Mouse (Mus musculus) liver, embryonic 16.5 days (tissue): ENCODE results near the gene Fryl. TPM values are rescaled to one million over a fixed set of nuclear protein-coding genes. Genes with fewer than 3 reads are reported as not detected.

Experiments
- ATAC-seq: fragments of 200-750 bp; cut with Nextera tagmentation; 2 replicates; pipeline ENCODE4 v1.8.0; 2017; ENCODE audit warnings: low read depth, mild to moderate bottlenecking, moderate number of reproducible peaks, moderate library complexity
- H3K27ac ChIP-seq: fragments of 300-500 bp; sonication (generic); 2 replicates; pipeline ENCODE4 v1.5.1; 2014; ENCODE audit warnings: mild to moderate bottlenecking, low read length
- H3K27me3 ChIP-seq: fragments of 300-500 bp; sonication (generic); 2 replicates; pipeline ENCODE4 v1.6.1; 2014; ENCODE audit warnings: low read depth, low read length, mixed read lengths; ENCODE audit not compliant: control insufficient read depth, insufficient read depth
- H3K36me3 ChIP-seq: fragments of 300-500 bp; sonication (generic); 2 replicates; pipeline ENCODE4 v1.6.1; 2014; ENCODE audit warnings: mild to moderate bottlenecking; ENCODE audit not compliant: control insufficient read depth, insufficient read depth
- H3K4me1 ChIP-seq: fragments of 300-500 bp; sonication (generic); 2 replicates; pipeline ENCODE4 v1.6.1; 2014; ENCODE audit warnings: low read depth, low read length, mixed read lengths; ENCODE audit not compliant: control insufficient read depth
- H3K4me2 ChIP-seq: fragments of 300-500 bp; sonication (generic); 2 replicates; pipeline ENCODE4 v1.6.1; 2014; ENCODE audit warnings: low read depth, low read length, mixed read lengths
- H3K4me3 ChIP-seq: fragments of 300-500 bp; sonication (generic); 2 replicates; pipeline ENCODE4 v1.5.1; 2014; ENCODE audit warnings: low read depth, mild to moderate bottlenecking, low read length
- H3K9ac ChIP-seq: fragments of 300-500 bp; sonication (generic); 2 replicates; pipeline ENCODE4 v1.6.1; 2014; ENCODE audit warnings: low read depth, low read length
- H3K9me3 ChIP-seq: fragments of 300-500 bp; sonication (generic); replicated peaks from 2 replicates; pipeline ENCODE4 v1.6.1; 2016; ENCODE audit warnings: low read length; ENCODE audit not compliant: control insufficient read depth
- WGBS: fragments of 180-500 bp; shearing (Covaris S2); extraction: QIAGEN DNeasy Blood & Tissue Kit; methylation state at CpG from one replicate; pipeline ENCODE4 v1.1.7; 2014; ENCODE audit not compliant: insufficient replicate concordance; 5-methylcytosine and 5-hydroxymethylcytosine counted together
- polyA plus RNA-seq: library from polyadenylated mRNA; unstranded; fragments of >200 nt; fragmentation: Nextera tagmentation; extraction: Ambion mirVana; gene quantifications from 2 replicates; pipeline ENCODE4 v1.2.1, GENCODE M21; 2015

Fryl gene
- 43.6 and 44.1 TPM in 2 replicates for polyA plus RNA-seq

DNA sequence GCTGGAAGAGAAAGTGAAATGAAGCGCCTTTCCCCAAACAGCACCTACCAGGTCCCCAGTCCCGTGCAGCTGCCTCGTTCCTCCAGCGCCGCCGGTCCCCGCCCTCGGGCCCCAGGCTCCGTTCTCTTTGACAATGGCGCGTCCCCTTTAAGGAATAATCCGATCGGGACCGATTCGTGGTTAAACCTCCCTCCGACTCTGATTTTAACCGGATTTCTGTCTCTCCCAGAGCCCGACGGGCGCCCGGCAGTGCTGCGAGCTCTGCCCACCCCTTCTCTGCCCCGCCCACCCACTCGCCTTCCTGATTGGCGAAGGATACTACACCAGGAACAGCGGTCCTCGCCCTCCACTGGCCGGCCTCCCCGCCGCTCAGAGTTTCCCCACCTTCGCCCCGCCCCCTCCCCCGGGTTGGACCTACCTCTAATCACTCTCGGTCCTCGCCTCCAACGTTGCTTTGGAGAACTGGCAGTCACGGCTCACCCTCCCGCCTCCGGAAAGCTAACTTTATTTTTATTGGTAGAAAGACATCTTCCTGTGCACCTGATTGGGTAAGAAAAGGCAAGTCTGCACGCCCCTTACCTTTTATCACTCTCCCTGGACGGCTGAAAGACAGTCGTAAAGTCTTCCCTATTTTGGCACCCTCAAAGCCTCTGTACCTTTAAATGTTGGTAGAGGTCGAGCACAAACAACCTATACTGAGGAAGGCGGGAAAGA is at the start of gene Fryl:
Fryl (minus strand) TSS at position 268 of the 714 bp plus-strand sequence.
- peak within 1 kb of the TSS; percentile 93 for H3K27ac ChIP-seq
- no peaks in the 10 kb centered on the region for H3K36me3 ChIP-seq
- under 1% methylated on average over 43 of the region's 44 CpGs for WGBS
- peak; percentile 97 for ATAC-seq
- H3K9ac ChIP-seq = peak within 1 kb of the TSS; percentile 91
- no peaks in the 10 kb centered on the region for H3K9me3 ChIP-seq
- peak within 1 kb of the TSS; percentile 96 for H3K4me2 ChIP-seq
- H3K4me3 ChIP-seq = peak within 1 kb of the TSS; percentile 98
- peaks cover 39% of the 10 kb centered on the region for H3K4me1 ChIP-seq
- H3K27me3 ChIP-seq = no peaks in the 10 kb centered on the region

DNA sequence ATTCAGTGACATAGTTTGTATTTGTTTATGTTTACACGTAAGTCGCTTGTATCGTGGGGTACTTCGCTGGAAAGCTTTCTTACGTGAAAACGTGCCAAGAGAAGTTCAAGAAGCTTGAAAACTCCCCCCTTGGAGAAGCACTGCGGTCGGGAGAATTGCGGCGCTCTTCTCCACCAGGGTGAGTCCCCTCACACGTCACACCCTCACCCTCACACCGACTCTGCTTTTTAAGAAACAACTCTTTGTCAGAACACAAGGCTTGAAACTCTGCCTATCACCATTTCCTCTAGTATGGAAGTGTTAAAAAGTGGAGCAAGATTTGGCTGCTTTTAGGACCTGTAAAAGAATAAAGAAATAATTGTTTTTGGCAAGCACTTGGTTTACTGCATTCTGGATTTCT is 48.1 kb upstream of the Fryl start:
- Histone ChIP-seq H3K27ac (no peak overlapping the region), H3K4me2 (no peak overlapping the region), H3K27me3 (no peaks in the 10 kb centered on the region), H3K4me1 (peaks cover 15% of the 10 kb centered on the region), H3K36me3 (peaks cover 49% of the 10 kb centered on the region), H3K4me3 (no peak overlapping the region), H3K9ac (no peak overlapping the region), H3K9me3 (no peaks in the 10 kb centered on the region)
- WGBS = 90% methylated on average over 12 of the region's 12 CpGs
- no peak for ATAC-seq

DNA sequence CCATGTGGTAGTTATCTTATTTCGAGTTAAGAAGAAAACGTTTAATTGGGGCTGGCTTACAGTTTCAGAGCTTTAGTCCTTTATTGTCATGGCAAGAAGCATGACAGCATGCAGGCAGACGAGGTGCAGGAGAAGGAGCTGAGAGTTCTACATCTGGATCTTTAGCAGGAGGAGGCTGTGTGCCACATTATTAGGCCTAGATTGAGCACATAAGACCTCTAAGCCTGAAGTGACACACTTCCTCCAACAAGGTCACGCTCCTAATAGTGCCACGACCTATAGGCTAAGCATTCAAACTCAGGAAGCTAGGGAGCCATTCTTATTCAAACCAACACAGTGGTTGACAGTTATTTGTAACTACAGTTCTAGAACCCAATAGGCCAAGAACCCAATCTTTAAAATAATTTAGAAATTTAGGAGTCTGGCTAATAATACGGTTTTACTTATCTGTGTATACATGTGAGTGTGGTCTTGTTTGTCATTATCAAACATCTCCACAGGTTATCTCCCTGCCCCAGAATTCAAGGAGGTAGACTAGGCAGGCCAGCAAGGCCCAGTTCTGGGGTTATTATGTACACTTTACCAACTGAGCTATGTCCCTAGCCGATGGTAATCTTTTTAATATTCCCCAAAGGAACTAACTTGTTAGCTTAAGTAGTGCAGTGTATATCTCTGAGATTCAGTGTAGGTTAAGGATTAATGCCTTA is 45.3 kb upstream of the Fryl start:
- peak; percentile 86 for ATAC-seq
- Histone ChIP-seq H3K4me2 (no peak overlapping the region), H3K9me3 (no peaks in the 10 kb centered on the region), H3K4me1 (peaks cover 19% of the 10 kb centered on the region), H3K36me3 (peaks cover 34% of the 10 kb centered on the region), H3K4me3 (no peak overlapping the region), H3K27me3 (no peaks in the 10 kb centered on the region), H3K27ac (peak overlapping the region; percentile 35), H3K9ac (no peak overlapping the region)
- 57% methylated on average over 7 of the region's 7 CpGs for WGBS

DNA sequence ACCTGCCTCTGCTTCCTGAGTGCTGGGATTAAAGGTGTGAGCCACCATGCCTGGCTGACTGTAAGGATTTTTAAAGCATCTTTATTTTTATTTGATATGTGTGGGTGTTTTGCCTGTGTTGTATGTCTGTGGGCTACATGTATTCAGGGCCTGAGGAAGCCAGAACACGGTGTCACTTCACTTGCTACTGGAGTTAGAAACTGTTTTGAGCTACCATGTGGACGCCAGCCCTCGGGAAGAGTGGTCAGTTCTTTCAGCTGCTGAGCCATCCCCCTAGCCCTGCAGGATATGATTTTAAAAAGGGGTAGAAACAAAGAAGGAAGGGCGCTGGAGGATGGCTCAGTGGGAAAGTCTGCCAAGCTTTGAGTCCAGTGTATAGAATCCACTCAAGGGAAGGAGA is 39.5 kb upstream of the Fryl start:
- Histone ChIP-seq H3K27ac (no peak overlapping the region), H3K4me2 (no peak overlapping the region), H3K36me3 (peaks cover 20% of the 10 kb centered on the region), H3K4me1 (peaks cover 19% of the 10 kb centered on the region), H3K9ac (no peak overlapping the region), H3K9me3 (no peaks in the 10 kb centered on the region), H3K27me3 (no peaks in the 10 kb centered on the region), H3K4me3 (no peak overlapping the region)
- 85% methylated on average over 4 of the region's 4 CpGs for WGBS
- ATAC-seq = no peak

DNA sequence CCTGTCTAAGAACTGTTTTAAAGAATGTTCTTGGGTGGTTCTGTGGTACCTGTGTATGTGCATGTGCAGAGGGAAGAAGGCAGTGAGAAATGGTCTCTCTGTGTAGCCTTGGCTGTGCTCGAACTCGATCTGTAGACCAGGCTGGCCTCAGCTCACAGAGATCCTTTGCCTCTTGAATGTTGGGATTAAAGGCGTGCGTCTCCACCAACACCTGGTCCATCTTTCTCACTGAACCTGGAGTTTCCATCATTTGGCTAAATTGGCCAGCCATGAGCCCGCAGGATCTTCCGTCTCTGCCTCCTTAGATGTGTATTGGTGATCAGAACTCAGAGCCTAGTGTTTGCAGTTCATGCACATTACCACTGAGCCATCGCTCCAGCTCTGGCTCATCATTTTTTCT is 38.6 kb upstream of the Fryl start:
- 94% methylated on average over 7 of the region's 7 CpGs for WGBS
- no peaks in the 10 kb centered on the region for H3K27me3 ChIP-seq
- no peak overlapping the region for H3K9ac ChIP-seq
- no peak overlapping the region for H3K4me3 ChIP-seq
- H3K36me3 ChIP-seq = peaks cover 20% of the 10 kb centered on the region
- no peaks in the 10 kb centered on the region for H3K9me3 ChIP-seq
- H3K4me2 ChIP-seq = no peak overlapping the region
- H3K4me1 ChIP-seq = peaks cover 19% of the 10 kb centered on the region
- no peak for ATAC-seq
- no peak overlapping the region for H3K27ac ChIP-seq

DNA sequence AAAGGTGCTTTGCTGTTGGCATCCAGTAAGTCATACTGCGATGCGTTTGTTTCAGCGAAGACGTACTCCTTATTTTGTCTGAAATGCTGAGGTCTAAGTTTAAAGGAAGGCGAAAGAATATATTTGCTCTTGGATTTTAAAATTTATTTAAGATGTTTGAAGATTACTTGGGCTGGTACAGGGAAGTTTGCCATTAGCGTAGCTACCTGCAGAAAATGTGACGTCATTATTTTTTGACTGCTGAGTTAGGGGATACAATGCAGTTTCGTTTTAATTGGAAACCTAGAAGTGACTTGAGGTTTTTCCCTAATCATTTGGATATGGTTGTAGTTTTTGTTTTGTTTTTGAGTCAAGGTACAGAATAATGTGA is 37.0 kb upstream of the Fryl start:
- peak overlapping the region; percentile 92 for H3K27ac ChIP-seq
- WGBS = 3% methylated on average over 8 of the region's 8 CpGs
- H3K4me2 ChIP-seq = peak overlapping the region; percentile 69
- peak overlapping the region; percentile 90 for H3K9ac ChIP-seq
- peaks cover 19% of the 10 kb centered on the region for H3K4me1 ChIP-seq
- ATAC-seq = no peak
- H3K9me3 ChIP-seq = no peaks in the 10 kb centered on the region
- peaks cover 16% of the 10 kb centered on the region for H3K36me3 ChIP-seq
- H3K27me3 ChIP-seq = no peaks in the 10 kb centered on the region
- H3K4me3 ChIP-seq = peak overlapping the region; percentile 83

DNA sequence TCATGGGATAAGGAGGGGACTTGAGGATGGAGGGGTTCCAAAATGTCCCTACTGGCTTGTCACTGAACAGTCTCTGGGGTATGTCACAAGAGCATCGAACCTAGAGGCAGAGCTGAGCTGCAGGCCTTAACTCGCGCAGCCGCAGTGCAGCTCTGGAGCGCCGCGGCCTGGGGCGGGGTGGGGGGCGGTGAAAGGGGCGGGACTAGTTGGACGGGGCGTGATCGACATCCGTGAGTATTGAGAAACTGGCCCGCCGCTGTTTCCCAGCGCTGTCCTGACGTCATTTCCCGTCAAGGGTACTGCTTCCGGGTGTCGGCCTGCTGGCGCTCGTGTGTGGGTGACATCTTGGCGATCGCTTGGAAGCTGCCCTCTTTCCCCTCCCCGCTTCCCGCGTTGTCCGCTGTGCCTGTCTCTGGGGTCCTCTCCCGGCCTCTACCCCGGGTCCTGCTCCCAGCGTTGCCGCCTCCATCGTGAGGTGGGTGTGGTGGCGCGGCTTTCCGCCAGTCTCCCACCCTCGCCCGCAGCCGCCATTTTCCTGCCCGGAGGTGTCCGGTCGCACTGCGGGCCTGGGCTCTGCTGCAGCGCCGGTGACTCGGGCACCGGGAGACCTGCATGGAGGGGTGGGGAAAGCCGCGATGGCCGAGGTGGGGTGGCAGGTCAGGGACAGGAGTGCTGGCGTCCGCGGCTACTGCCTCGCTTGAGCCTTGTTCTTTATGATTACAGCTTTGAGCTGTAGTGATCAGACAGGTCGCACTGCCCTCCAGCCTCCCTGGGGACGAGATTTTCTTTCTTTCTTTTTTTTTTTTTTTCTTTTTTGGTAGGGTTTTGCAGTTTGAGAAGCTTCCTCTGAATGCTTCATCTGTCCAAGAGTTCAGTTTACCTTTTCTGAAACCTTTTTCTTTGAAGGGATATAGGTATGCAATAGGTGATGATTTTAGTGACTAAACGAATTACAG is 36.4 kb upstream of the Fryl start, which contains the start of gene Ociad1:
Ociad1 (plus strand) TSS at position 283 of the 956 bp plus-strand sequence.
- no peaks in the 10 kb centered on the region for H3K9me3 ChIP-seq
- ATAC-seq = peak; percentile 99
- WGBS = under 1% methylated on average over 58 of the region's 58 CpGs
- peaks cover 13% of the 10 kb centered on the region for H3K36me3 ChIP-seq
- H3K4me3 ChIP-seq = peak within 1 kb of the TSS; percentile 83
- H3K4me1 ChIP-seq = peaks cover 19% of the 10 kb centered on the region
- H3K27me3 ChIP-seq = no peaks in the 10 kb centered on the region
- peak within 1 kb of the TSS; percentile 90 for H3K9ac ChIP-seq
- H3K27ac ChIP-seq = peak within 1 kb of the TSS; percentile 92
- H3K4me2 ChIP-seq = peak within 1 kb of the TSS; percentile 69

DNA sequence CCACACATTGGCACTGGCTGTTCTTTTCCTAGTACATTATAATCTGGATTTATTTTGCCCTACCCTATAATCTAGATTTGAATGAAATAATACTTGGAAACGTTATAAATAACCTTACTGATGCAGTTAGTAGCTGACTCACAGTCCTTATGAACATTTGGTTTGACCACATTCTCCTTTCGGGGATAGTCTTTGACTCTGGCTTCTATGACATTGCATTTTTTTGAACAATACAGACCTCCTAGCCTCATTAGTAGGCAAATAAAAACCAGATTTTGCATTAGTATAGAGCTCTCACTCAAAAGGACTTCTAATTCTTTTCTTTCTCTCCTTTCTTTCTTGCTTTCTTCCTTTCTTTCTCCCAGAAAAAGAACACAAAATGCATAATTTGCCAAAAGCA is 33.5 kb upstream of the Fryl start:
- 34% methylated on average over 2 of the region's 2 CpGs for WGBS
- H3K36me3 ChIP-seq = peaks cover 2% of the 10 kb centered on the region
- ATAC-seq = no peak
- H3K9me3 ChIP-seq = no peaks in the 10 kb centered on the region
- H3K9ac ChIP-seq = no peak overlapping the region
- H3K27me3 ChIP-seq = no peaks in the 10 kb centered on the region
- no peak overlapping the region for H3K4me2 ChIP-seq
- no peak overlapping the region for H3K27ac ChIP-seq
- no peak overlapping the region for H3K4me3 ChIP-seq
- peaks cover 10% of the 10 kb centered on the region for H3K4me1 ChIP-seq
